Mouse (Mus musculus) T-helper 2 cell (primary cell): ENCODE results near the gene Oxsm.

ENCODE experiments used
- in situ Hi-C: fragments of 300-600 bp; cut with MboI, MseI; formaldehyde crosslinking; loops from one replicate; pipeline ENCODE4 v1.15.1; 2025; ENCODE audit warnings: high pct_unique_total_duplicates

The Oxsm gene

DNA sequence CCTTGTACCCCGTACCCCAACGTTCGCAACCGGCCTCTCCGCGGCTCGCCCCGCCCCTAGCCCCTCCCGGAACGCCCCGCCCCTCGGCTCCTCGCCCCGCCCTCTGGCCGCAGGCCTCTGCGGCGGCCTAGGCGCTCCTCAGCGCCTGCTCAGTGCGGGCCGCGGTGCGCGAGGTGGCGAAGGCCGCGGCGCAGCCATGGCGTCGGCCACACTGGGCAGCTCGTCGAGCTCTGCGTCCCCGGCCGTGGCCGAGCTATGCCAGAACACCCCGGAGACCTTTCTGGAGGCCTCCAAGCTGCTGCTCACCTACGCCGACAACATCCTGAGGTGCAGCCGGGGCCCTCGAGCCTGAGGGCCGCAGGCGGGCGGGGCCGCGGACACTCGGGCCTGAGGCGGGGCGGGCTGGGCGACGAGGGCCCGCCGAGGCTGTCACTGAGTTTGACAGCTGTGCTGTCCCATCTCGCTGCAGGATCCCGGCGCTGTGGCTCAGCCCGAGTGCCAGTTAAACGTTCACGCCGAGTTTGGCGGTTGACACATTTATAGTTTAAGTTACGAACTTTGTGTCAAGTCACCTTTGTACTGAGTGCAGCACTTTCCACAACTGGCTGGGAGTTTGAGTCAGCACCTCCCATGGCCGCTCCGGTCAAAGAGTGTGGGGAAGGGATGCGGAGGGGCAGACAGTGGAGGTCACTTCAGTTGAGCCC, at the start of gene Oxsm, which contains the start of gene Ngly1:
Gene Oxsm (minus strand): TSS at position 638 of the 704 bp plus-strand sequence.
Gene Ngly1 (plus strand): TSS at position 110 of the 704 bp plus-strand sequence.
- in situ Hi-C loops, result loop anchor here (5.0 kb wide), 1 partner anchor 113 kb away; no protein-coding TSS in a partner anchor

DNA sequence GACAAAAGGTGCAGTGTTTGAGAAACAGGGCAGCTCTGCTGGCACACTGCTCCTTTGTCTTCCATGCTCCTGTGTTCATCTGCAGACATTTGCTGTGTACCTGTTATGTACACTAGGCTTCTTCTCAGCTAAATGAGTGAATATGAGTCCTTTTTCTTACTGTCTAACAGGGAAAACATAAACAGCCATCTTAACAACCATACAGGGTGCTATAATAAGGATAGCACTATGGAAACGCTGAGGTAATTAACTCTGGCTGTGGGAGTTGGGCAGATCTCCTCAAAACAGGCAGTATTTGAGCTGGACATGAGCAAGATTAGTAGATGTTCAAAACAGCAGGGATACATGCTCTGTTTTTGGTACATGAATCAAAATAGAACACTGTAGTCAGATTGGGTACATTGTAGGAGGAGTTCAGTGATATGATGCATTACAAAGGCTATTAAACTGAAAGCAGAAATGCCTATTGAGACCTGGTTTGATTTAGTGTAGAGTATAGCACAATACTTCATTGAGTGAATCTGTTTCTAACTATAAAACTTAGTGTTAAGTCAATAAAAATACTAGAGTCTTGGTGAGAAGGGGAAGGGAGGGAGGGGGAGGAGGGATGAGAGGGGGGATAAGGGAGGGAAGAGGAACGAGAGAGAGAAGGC, 47.3 kb upstream of the Oxsm start:
- in situ Hi-C loops, result no loop called here

- in situ Hi-C loops, result loop anchor here (5.0 kb wide), 1 partner anchor 63 kb away; no protein-coding TSS in a partner anchor
Measured at GRCm38 (mm10) chr14:16293921-16294320, 44.3 kb upstream of the Oxsm start.

GRCm38 (mm10) chr14:16293015-16293414, 43.4 kb upstream of the Oxsm start:
- in situ Hi-C loops, result loop anchor here (5.0 kb wide), 1 partner anchor 64 kb away; no protein-coding TSS in a partner anchor

DNA sequence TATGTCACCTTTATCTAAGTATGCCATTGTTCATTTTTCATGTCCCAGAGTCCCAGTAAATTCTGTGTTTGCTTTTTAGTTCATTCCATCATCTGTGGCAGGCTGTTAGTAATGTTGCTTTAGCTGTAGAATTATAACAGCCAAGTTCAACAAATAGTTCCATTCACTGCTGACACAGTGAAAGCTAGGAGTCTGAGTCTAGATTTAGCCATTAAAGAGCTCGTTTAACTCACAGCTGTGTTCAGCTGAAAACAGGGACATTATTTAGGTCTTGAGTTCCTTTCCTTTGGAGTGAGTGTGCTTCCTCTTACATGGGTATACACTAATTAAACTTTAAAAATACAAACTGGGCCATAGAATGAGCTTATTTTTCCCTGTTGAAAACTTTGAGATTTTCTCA, 42.8 kb upstream of the Oxsm start:
- in situ Hi-C loops, result loop anchor here (5.0 kb wide), 1 partner anchor 65 kb away; no protein-coding TSS in a partner anchor

DNA sequence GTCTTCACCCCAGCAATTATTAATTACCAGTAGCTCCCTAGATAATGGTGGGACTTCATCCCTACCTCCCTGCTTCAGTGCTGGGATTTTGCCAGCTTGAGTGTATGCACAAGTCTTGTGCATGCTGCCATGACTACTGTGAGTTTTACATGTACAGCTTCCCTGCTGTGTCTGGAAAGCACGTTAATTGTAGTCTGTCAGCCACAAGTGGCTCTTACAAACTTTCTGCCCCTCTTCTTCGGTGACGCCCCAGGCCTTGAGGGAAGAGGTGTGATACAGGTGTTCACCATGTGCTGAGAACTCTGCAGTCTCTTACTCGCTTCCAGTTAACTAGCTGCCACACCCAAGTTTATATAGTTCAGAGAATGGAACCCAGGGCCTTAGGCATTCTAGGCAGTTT, 34.4 kb upstream of the Oxsm start:
- in situ Hi-C loops, result no loop called here

- in situ Hi-C loops, result no loop called here
Measured at GRCm38 (mm10) chr14:16279196-16279595, 29.6 kb upstream of the Oxsm start.

DNA sequence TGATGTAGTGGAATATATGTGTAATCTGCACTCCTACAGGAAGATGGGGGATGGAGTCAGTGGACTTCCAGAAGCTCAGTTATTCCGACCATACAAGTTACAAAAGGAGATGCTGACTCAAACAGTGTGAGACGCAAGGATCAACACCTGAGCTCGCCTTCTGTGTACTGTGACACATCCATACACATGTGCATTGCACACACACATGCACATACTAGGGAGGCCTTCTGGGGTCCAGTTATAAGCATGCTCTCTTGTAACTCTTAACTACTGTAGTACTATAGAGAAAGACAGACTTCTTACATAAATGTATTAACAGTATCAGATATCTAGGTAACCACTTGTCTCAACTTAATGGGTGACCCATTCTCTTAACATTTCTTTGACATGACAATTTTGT, 24.1 kb upstream of the Oxsm start:
- in situ Hi-C loops, result no loop called here

- in situ Hi-C loops, result no loop called here
Measured at GRCm38 (mm10) chr14:16269776-16270175, 20.2 kb upstream of the Oxsm start.

DNA sequence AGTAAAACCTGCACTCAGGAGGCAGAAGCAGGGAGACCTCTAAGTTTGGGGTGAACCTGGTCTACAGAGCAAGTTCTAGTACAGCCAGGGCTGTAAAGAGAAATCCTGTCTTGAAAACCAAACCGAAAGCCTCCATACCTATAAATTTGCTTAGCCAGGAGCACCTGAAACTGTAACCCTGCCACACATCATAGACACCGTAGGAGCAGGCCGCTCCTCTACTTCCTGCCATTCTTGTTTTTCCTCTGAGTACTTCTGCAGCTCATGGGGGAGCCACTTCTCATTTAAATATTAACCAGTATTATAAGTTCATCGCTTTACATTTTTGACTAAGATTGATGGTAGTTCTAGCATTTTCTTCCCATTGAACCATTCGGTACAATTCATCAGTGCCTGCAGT, 17.4 kb upstream of the Oxsm start:
- in situ Hi-C loops, result no loop called here

- in situ Hi-C loops, result no loop called here
Measured at GRCm38 (mm10) chr14:16261869-16262268, 12.3 kb upstream of the Oxsm start.

DNA sequence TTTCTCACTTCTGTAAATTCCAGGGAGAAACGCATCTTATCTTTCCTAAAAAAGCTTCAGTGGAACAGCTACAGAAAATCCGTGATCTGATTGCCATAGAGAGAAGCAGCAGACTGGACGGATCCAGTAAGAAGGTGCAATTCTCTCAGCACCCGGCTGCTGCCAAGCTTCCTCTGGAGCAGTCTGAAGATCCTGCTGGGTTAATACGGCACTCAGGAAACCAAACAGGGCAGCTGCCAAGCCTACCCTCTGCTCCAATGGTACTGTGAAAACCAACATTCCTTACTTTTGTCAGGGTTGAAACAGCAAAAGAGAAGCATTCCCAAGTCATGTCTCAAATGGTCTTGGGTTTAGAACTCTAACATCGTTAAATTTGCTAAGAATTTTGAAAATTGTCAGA, 10.9 kb upstream of the Oxsm start:
- in situ Hi-C loops, result no loop called here

- in situ Hi-C loops, result no loop called here
Measured at GRCm38 (mm10) chr14:16256209-16256608, 6.6 kb upstream of the Oxsm start.

GRCm38 (mm10) chr14:16255745-16256144, 6.1 kb upstream of the Oxsm start:
- in situ Hi-C loops, result no loop called here

DNA sequence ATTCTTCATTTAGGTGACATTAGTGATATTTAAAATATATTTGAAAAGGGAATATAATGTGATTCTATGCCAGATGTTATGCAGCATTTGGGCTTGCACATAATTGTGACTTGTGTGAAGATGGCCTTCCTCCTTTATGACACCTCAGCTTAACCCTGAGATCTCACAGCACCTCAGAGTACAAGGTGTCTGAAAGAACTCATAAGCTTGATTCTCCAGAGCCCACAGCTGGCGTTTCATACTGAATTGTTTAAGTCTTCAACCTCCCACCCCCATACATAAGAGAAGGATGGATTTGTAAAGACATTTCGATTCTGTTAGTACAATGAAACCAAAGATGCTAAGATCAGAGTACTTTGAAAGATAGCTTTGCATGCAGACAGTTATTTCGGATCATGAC, 491 bp upstream of the Oxsm start:
- in situ Hi-C loops, result no loop called here

DNA sequence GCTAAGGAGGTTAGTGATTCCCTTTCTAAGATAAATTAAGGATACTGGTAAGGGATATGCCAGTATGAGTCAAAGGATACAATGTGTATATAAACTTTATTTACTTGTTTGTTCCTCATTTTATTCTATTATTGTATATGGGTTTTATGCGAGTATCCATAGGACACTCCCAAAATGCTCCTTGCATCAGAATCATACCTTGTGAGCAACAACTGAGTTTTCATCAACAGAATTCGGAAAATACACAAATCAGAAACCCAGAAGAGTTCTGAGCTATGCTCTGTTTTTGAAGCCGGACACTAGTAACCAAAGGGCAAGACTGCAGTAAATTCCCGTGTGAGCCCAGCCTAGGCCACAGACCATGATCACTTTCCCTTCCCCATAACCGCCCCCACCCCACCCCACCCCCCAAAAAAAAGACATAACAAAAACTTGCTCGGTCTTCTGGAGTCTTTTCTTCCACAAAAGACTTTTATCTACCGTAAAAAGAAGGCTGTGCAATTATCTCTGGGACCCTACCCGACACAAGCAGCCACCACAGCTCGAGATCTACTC, 928 bp downstream of the Oxsm start:
- in situ Hi-C loops, result loop anchor here (5.0 kb wide), 1 partner anchor 114 kb away; no protein-coding TSS in a partner anchor

- in situ Hi-C loops, result loop anchor here (5.0 kb wide), 1 partner anchor 114 kb away; no protein-coding TSS in a partner anchor
Measured at GRCm38 (mm10) chr14:16248135-16248534, 1.5 kb downstream of the Oxsm start.

- in situ Hi-C loops, result loop anchor here (5.0 kb wide), 1 partner anchor 116 kb away; no protein-coding TSS in a partner anchor
Measured at GRCm38 (mm10) chr14:16246340-16246912, 3.2 kb downstream of the Oxsm start.

DNA sequence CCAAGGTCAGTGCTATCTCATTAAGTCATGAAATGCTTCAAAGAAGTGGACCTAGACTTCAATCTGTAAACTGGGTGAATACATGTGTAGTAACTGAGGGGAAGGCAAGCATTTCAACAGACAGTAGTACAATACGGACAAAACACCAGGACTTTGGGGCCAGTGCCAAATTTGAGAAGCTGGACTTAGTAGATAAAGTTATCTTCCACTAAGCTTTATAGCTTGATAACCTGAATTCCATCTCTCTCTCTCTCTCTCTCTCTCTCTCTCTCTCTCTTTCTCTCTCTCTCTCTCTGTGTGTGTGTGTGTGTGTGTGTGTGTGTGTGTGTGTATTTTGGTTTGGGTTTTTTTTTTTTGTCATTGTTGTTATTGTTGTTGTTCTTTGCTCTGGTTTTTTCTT, 4.5 kb downstream of the Oxsm start:
- in situ Hi-C loops, result loop anchor here (5.0 kb wide), 1 partner anchor 117 kb away; no protein-coding TSS in a partner anchor

- in situ Hi-C loops, result no loop called here
Measured at GRCm38 (mm10) chr14:16244370-16244769, 5.2 kb downstream of the Oxsm start.

GRCm38 (mm10) chr14:16243603-16244209, 5.9 kb downstream of the Oxsm start:
- in situ Hi-C loops, result no loop called here
